Mouse (Mus musculus) left cerebral cortex, postnatal 36 days (tissue): ENCODE measurements at regions not wholly inside any gene's neighbourhood (a gene's known extent, or its start where the extent isn't known, plus 50 kb on each side); places are given as distances from the start of the nearest gene placed in this dataset.

Experiments used
- DNase-seq, 2 experiments: peaks; one replicate each; pipeline ENCODE4 v3.0.0; 2021 to 2022; ENCODE audit warnings: low spot score in 2 of 2, mixed read lengths in 1 of 2
- intact Hi-C: fragments of 180-260 bp; cut with DNase I; formaldehyde crosslinking; loops from one replicate; pipeline ENCODE4 v1.15.1; 2025

- intact Hi-C loops, result no loop called here
- DNase-seq, result no peak
Measured at GRCm38 (mm10) chr9:84906244-84906643, 406.3 kb upstream of the Gm11114 start.

DNA sequence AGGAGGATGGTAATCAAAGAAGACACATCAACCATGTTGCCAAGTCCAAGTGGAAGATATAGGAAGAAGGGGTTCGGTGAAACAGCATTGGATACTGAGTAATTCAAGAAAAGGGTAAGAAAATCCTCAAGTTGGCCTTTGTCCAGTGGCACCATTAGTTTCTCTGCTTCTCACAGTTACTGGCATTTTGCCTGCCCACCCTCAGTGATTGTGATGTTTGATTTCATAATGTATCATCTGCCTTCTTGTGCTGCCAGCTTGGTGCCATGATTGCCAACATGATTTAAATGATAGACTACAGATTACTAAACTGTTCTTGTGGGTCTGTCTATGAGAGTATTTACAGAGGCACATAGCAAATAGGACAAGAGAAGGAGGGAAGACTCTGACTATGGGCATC is 399.3 kb upstream of the Gm11114 start:
- intact Hi-C loops, result no loop called here
- DNase-seq, result no peak

GRCm38 (mm10) chr9:84922306-84922705 is 390.3 kb upstream of the Gm11114 start:
- intact Hi-C loops, result no loop called here
- no peak for DNase-seq

DNA sequence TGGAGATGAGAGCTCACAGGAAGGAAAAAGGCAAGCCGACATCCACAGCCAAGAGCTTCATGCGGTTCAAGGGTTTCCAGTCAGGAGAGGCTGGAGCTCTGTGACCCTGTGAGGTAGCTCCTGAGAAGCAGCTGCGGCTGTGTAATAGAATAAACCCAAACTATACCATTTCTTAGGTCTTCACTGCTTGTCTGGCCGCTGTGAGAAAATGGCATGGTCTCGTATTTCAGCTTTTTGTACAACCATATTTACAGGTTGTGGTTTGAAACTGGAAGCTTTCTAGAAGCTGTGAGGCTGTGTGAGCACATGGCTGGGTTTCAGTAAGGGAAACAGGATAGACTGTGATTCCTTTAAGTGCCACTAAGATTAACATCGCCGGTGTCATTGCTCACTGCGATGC is 388.6 kb upstream of the Gm11114 start:
- DNase-seq, result no peak
- intact Hi-C loops, result no loop called here

GRCm38 (mm10) chr9:84936291-84937055 is 376.1 kb upstream of the Gm11114 start:
- no peak for DNase-seq
- intact Hi-C loops, result no loop called here

GRCm38 (mm10) chr9:84966558-84967154 is 345.9 kb upstream of the Gm11114 start:
- no peak for DNase-seq
- intact Hi-C loops, result no loop called here

- intact Hi-C loops, result no loop called here
Measured at GRCm38 (mm10) chr9:84969975-84970608, 342.5 kb upstream of the Gm11114 start.

DNA sequence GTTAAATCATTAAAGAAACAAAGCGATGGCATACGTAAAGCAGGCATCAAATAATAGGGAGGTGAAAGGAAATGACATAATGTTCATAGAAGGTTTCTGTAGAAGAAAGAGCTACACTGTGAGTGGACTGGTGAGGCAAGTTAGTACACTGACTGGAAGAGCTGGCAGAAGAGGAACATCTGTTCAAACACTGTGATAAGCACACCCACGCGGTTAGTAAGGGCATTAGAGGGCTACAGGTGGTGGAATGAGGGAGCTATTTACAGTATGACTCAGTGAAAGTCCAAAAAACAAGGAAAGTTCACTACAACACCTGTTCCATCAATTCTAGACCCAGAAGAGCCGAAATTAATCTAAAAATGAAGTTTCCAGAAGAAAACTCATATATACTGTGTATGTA is 335.1 kb upstream of the Gm11114 start:
- DNase-seq, result no peak

More at GRCm38 (mm10) chr9:84969975-84970608, 342.5 kb upstream of the Gm11114 start:
- DNase-seq, result no peak

GRCm38 (mm10) chr9:85003414-85003813 is 309.2 kb upstream of the Gm11114 start:
- intact Hi-C loops, result no loop called here
- DNase-seq, result no peak

More for the DNA sequence above, 335.1 kb upstream of the Gm11114 start:
- intact Hi-C loops, result no loop called here

- DNase-seq, result no peak
- intact Hi-C loops, result no loop called here
Measured at GRCm38 (mm10) chr9:85011361-85011760, 301.2 kb upstream of the Gm11114 start.

GRCm38 (mm10) chr9:85048112-85048978 is 264.2 kb upstream of the Gm11114 start:
- intact Hi-C loops, result no loop called here
- DNase-seq, result no peak

GRCm38 (mm10) chr9:85052526-85052925 is 260.0 kb upstream of the Gm11114 start:
- DNase-seq, result no peak

GRCm38 (mm10) chr9:85079975-85080374 is 232.6 kb upstream of the Gm11114 start:
- DNase-seq, result no peak
- intact Hi-C loops, result no loop called here

More at GRCm38 (mm10) chr9:85052526-85052925, 260.0 kb upstream of the Gm11114 start:
- intact Hi-C loops, result no loop called here

GRCm38 (mm10) chr9:85088556-85089338 is 223.8 kb upstream of the Gm11114 start:
- intact Hi-C loops, result no loop called here
- DNase-seq, result no peak

GRCm38 (mm10) chr9:85090297-85090696 is 222.3 kb upstream of the Gm11114 start:
- peak; percentile 36 to 39 for DNase-seq
- intact Hi-C loops, result no loop called here

- intact Hi-C loops, result no loop called here
- DNase-seq, result no peak
Measured at GRCm38 (mm10) chr9:85095234-85095633, 217.3 kb upstream of the Gm11114 start.

- intact Hi-C loops, result no loop called here
- DNase-seq, result no peak
Measured at GRCm38 (mm10) chr9:85096520-85096919, 216.1 kb upstream of the Gm11114 start.

DNA sequence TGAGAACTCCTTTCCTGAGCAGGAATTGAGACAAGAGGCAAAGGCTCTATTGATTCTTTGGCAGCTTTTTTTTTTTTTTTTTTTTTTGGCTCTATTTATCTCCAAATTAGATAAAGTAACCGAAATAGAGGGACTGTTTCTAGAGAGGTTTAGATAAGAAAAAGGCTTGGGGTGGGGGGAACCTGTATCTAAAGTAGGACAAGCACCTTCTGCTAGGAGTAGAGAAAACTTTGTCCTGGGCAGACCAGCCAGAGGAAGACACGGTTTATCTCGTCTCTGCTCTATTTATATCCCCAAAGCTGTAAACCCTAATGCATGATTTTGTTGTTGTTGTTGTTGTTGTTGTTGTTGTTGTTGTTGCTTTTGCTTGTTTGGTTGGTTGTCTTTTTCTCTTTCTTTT is 199.6 kb upstream of the Gm11114 start:
- intact Hi-C loops, result no loop called here

GRCm38 (mm10) chr9:85114234-85114633 is 198.3 kb upstream of the Gm11114 start:
- no peak for DNase-seq
- intact Hi-C loops, result no loop called here

More for the DNA sequence above, 199.6 kb upstream of the Gm11114 start:
- no peak for DNase-seq
